Mouse (Mus musculus) neutrophil, adult 5-6 weeks (primary cell): ENCODE data around the gene Clstn3. TPM values are rescaled to one million over a fixed set of nuclear protein-coding genes. Genes with fewer than 3 reads are reported as not detected.

ENCODE experiments used
- ATAC-seq: fragments of 151-379, 151-347 bp; 2 replicates; pipeline ENCODE4 v1.8.0; 2017; ENCODE audit warnings: mild to moderate bottlenecking, moderate TSS enrichment; ENCODE audit not compliant: insufficient number of reproducible peaks, poor library complexity, low FRiP score, severe bottlenecking; ENCODE audit errors: extremely low read depth
- total RNA-seq: library from RNA; stranded (forward); fragments of 200-1000 nt; gene quantifications from 2 replicates; pipeline ENCODE4 v1.2.3, GENCODE M21; 2017

Gene Clstn3
- total RNA-seq, 1 experiment from 2014 or later: not detected

GRCm38 (mm10) chr6:124456243-124456642, 8.4 kb downstream of the Clstn3 start:
- no peak for ATAC-seq

- ATAC-seq: no peak
Measured at GRCm38 (mm10) chr6:124453756-124454155, 10.8 kb downstream of the Clstn3 start.

GRCm38 (mm10) chr6:124451995-124452394, 12.6 kb downstream of the Clstn3 start:
- ATAC-seq: no peak

GRCm38 (mm10) chr6:124449668-124450383, 14.8 kb downstream of the Clstn3 start:
- ATAC-seq: no peak

- no peak for ATAC-seq
Measured at GRCm38 (mm10) chr6:124448959-124449667, 15.5 kb downstream of the Clstn3 start.

- no peak for ATAC-seq
Measured at GRCm38 (mm10) chr6:124448186-124448852, 16.3 kb downstream of the Clstn3 start.

GRCm38 (mm10) chr6:124447356-124447755, 17.2 kb downstream of the Clstn3 start:
- no peak for ATAC-seq

- no peak for ATAC-seq
Measured at GRCm38 (mm10) chr6:124446459-124446858, 18.1 kb downstream of the Clstn3 start.

- ATAC-seq: no peak
Measured at GRCm38 (mm10) chr6:124446024-124446423, 18.6 kb downstream of the Clstn3 start.

GRCm38 (mm10) chr6:124443338-124443737, 21.3 kb downstream of the Clstn3 start:
- ATAC-seq: no peak

GRCm38 (mm10) chr6:124436245-124436644, 28.3 kb downstream of the Clstn3 start:
- ATAC-seq: no peak

GRCm38 (mm10) chr6:124435173-124435572, 29.4 kb downstream of the Clstn3 start:
- no peak for ATAC-seq

- ATAC-seq: no peak
Measured at GRCm38 (mm10) chr6:124433688-124434324, 30.8 kb downstream of the Clstn3 start.

GRCm38 (mm10) chr6:124430784-124431495, 33.7 kb downstream of the Clstn3 start:
- ATAC-seq: no peak

GRCm38 (mm10) chr6:124430379-124430778, 34.2 kb downstream of the Clstn3 start:
- no peak for ATAC-seq

GRCm38 (mm10) chr6:124427791-124428576, 36.6 kb downstream of the Clstn3 start:
- ATAC-seq: no peak

GRCm38 (mm10) chr6:124427289-124427688, 37.3 kb downstream of the Clstn3 start:
- no peak for ATAC-seq

GRCm38 (mm10) chr6:124426604-124427003, 38.0 kb downstream of the Clstn3 start:
- no peak for ATAC-seq
